Mouse (Mus musculus) midbrain, postnatal 0 days (tissue): ENCODE data around the gene Elk3. TPM values are rescaled to one million over a fixed set of nuclear protein-coding genes. Genes with fewer than 3 reads are reported as not detected.
A peak's percentile ranks its signal among the peaks of the same experiment; 100 is the strongest.

ENCODE experiments used
- ATAC-seq: fragments of 200-750 bp; cut with Nextera tagmentation; 2 replicates; pipeline ENCODE4 v1.8.0; 2017; ENCODE audit warnings: moderate number of reproducible peaks, mild to moderate bottlenecking, moderate TSS enrichment, moderate library complexity; ENCODE audit not compliant: low FRiP score
- DNase-seq: peaks from one replicate; pipeline ENCODE4 v3.0.0-alpha.2; 2015; ENCODE audit warnings: low spot score
- H3K27ac ChIP-seq: fragments of 300-500 bp; sonication (generic); 2 replicates; pipeline ENCODE4 v1.5.1; 2014; ENCODE audit warnings: low read depth, mild to moderate bottlenecking, low read length, mixed read lengths
- H3K27me3 ChIP-seq: fragments of 300-500 bp; sonication (generic); 2 replicates; pipeline ENCODE4 v1.6.1; 2014; ENCODE audit warnings: low read length, control low read depth, mixed read lengths; ENCODE audit not compliant: insufficient read depth
- H3K36me3 ChIP-seq: fragments of 300-500 bp; sonication (generic); 2 replicates; pipeline ENCODE4 v1.6.1; 2014; ENCODE audit warnings: low read length, control low read depth, mixed read lengths; ENCODE audit not compliant: insufficient read depth
- H3K4me1 ChIP-seq: fragments of 300-500 bp; sonication (generic); 2 replicates; pipeline ENCODE4 v1.6.1; 2014; ENCODE audit warnings: mild to moderate bottlenecking, control low read depth, antibody characterized with exemption, low read length, mixed read lengths; ENCODE audit not compliant: insufficient read depth
- H3K4me2 ChIP-seq: fragments of 300-500 bp; sonication (generic); 2 replicates; pipeline ENCODE4 v1.6.1; 2014; ENCODE audit warnings: low read depth, mild to moderate bottlenecking, low read length, mixed read lengths; ENCODE audit not compliant: poor library complexity, severe bottlenecking
- H3K4me3 ChIP-seq: fragments of 300-500 bp; sonication (generic); 2 replicates; pipeline ENCODE4 v1.5.1; 2014; ENCODE audit warnings: low read depth, mild to moderate bottlenecking, low read length, moderate library complexity
- H3K9ac ChIP-seq: fragments of 300-500 bp; sonication (generic); replicated peaks from 2 replicates; pipeline ENCODE4 v1.6.1; 2014; ENCODE audit warnings: mild to moderate bottlenecking, low read length, moderate library complexity, mixed read lengths; ENCODE audit not compliant: poor library complexity, severe bottlenecking
- H3K9me3 ChIP-seq: fragments of 300-500 bp; sonication (generic); 2 replicates; pipeline ENCODE4 v1.6.1; 2016; ENCODE audit warnings: low read length, control low read depth
- CTCF ChIP-seq: IDR thresholded peaks from 2 replicates; pipeline ENCODE4 v1.5.1; 2016; ENCODE audit warnings: antibody characterized with exemption, mild to moderate bottlenecking
- WGBS: fragments of 180-500 bp; shearing (Covaris S2); extraction: QIAGEN DNeasy Blood & Tissue Kit; methylation state at CpG from one replicate; pipeline ENCODE4 v1.1.7; 2014; 5-methylcytosine and 5-hydroxymethylcytosine counted together
- polyA plus RNA-seq: library from polyadenylated mRNA; unstranded; fragments of >200 nt; fragmentation: Nextera tagmentation; extraction: Ambion mirVana; gene quantifications from 2 replicates; pipeline ENCODE4 v1.2.1, GENCODE M21; 2015
- total RNA-seq: library from RNA; depleted of rRNA; stranded (reverse); fragments of >200 nt; gene quantifications from 2 replicates; pipeline ENCODE4 v1.2.3, GENCODE M21; 2014

The Elk3 gene
- total and polyA plus RNA-seq, 2 experiments from 2014 or later, result 6.2 to 6.9 TPM

GRCm38 (mm10) chr10:93288336-93288735 lies 22.6 kb downstream of the Elk3 start:
- ATAC-seq, result no peak
- Histone ChIP-seq H3K9me3 (no peaks in the 10 kb centered on the region), H3K27me3 (no peaks in the 10 kb centered on the region), H3K4me3 (no peak overlapping the region), H3K4me1 (no peaks in the 10 kb centered on the region), H3K27ac (no peak overlapping the region), H3K9ac (no peak overlapping the region), H3K36me3 (no peaks in the 10 kb centered on the region), H3K4me2 (no peak overlapping the region)
- DNase-seq, result peak; percentile 61
- WGBS, result 67% methylated on average over 4 of the region's 4 CpGs
- no peak for TF ChIP-seq CTCF

- Histone ChIP-seq H3K9me3 (no peaks in the 10 kb centered on the region), H3K4me2 (no peak overlapping the region), H3K4me1 (no peaks in the 10 kb centered on the region), H3K36me3 (no peaks in the 10 kb centered on the region), H3K27me3 (no peaks in the 10 kb centered on the region), H3K9ac (no peak overlapping the region), H3K4me3 (no peak overlapping the region), H3K27ac (no peak overlapping the region)
- no peak for TF ChIP-seq CTCF
- 93% methylated on average over 8 of the region's 8 CpGs for WGBS
- no peak for DNase-seq
- no peak for ATAC-seq
Observed at GRCm38 (mm10) chr10:93287551-93288145, 23.3 kb downstream of the Elk3 start.

- Histone ChIP-seq H3K4me1 (no peaks in the 10 kb centered on the region), H3K27me3 (no peaks in the 10 kb centered on the region), H3K9ac (no peak overlapping the region), H3K4me3 (no peak overlapping the region), H3K4me2 (no peak overlapping the region), H3K27ac (no peak overlapping the region), H3K9me3 (no peaks in the 10 kb centered on the region), H3K36me3 (no peaks in the 10 kb centered on the region)
- ATAC-seq (no peak), DNase-seq (no peak)
- 84% methylated on average over 5 of the region's 5 CpGs for WGBS
- no peak for TF ChIP-seq CTCF
Observed at GRCm38 (mm10) chr10:93285489-93285888, 25.4 kb downstream of the Elk3 start.

- no peaks in the 10 kb centered on the region for H3K4me1 ChIP-seq
- H3K27me3 ChIP-seq, result no peaks in the 10 kb centered on the region
- DNase-seq (no peak), ATAC-seq (no peak)
- H3K36me3 ChIP-seq, result no peaks in the 10 kb centered on the region
- 75% methylated on average over 4 of the region's 4 CpGs for WGBS
- TF ChIP-seq CTCF, result peak; percentile 65
- H3K27ac ChIP-seq, result no peak overlapping the region
- no peak overlapping the region for H3K4me3 ChIP-seq
- no peaks in the 10 kb centered on the region for H3K9me3 ChIP-seq
- H3K4me2 ChIP-seq, result no peak overlapping the region
- H3K9ac ChIP-seq, result no peak overlapping the region
Observed at GRCm38 (mm10) chr10:93283258-93283657, 27.7 kb downstream of the Elk3 start.

- Histone ChIP-seq H3K27me3 (no peaks in the 10 kb centered on the region), H3K27ac (no peak overlapping the region), H3K4me3 (no peak overlapping the region), H3K9me3 (no peaks in the 10 kb centered on the region), H3K4me1 (no peaks in the 10 kb centered on the region), H3K4me2 (no peak overlapping the region), H3K36me3 (no peaks in the 10 kb centered on the region), H3K9ac (0 out of 2 replicates have a peak overlapping the region, but pooled peaks have one; percentile 4)
- DNase-seq, result peak; percentile 39
- 31% methylated on average over 12 of the region's 12 CpGs for WGBS
- no peak for ATAC-seq
- no peak for TF ChIP-seq CTCF
Observed at GRCm38 (mm10) chr10:93282526-93282964, 28.4 kb downstream of the Elk3 start.

GRCm38 (mm10) chr10:93281092-93281491 lies 29.8 kb downstream of the Elk3 start:
- no peaks in the 10 kb centered on the region for H3K9me3 ChIP-seq
- no peak overlapping the region for H3K9ac ChIP-seq
- no peak overlapping the region for H3K4me3 ChIP-seq
- no peak for TF ChIP-seq CTCF
- no peaks in the 10 kb centered on the region for H3K36me3 ChIP-seq
- ATAC-seq, result no peak
- no peak overlapping the region for H3K27ac ChIP-seq
- H3K27me3 ChIP-seq, result no peaks in the 10 kb centered on the region
- H3K4me2 ChIP-seq, result no peak overlapping the region
- WGBS, result 73% methylated on average over 7 of the region's 7 CpGs
- DNase-seq, result no peak
- H3K4me1 ChIP-seq, result peaks cover 5% of the 10 kb centered on the region; the same call in 1 of the 2 replicates
